Mouse (Mus musculus) C2C12 (cell line): ENCODE data around the gene Olfr520.

Experiments
- CTCF ChIP-seq: IDR thresholded peaks from one replicate; pipeline ENCODE4 v1.5.1; 2011; ENCODE audit not compliant: control insufficient read depth, insufficient read depth, insufficient read length
- MAX ChIP-seq: IDR thresholded peaks from one replicate; pipeline ENCODE4 v1.6.1; 2011; ENCODE audit warnings: mild to moderate bottlenecking, control low read depth
- MYOD1 ChIP-seq: IDR thresholded peaks from one replicate; pipeline ENCODE4 v1.6.1; 2011; ENCODE audit warnings: low read depth; ENCODE audit not compliant: control insufficient read depth, insufficient read length
- USF1 ChIP-seq: IDR thresholded peaks from one replicate; pipeline ENCODE4 v1.6.1; 2011; ENCODE audit warnings: low read depth, mild to moderate bottlenecking, control low read depth, moderate library complexity

DNA sequence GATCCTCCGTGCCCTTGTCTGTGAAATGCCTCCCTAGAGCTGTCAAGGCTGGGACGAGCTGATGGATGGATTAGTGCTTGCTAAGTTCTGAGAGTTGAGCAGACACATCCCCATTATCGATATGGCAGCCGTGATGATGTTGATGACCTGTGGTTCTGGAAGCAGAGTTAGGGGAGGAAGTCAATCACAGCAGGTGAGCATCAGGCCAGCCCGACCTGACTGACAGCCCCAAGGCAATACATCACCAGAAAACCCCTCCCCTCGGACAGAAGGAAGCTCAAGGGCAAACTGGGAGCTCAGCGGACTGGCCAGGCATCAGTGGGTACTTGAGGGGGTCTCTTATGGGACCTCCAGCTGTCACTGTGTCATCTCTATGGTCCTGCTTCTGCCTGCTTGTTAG lies 20.1 kb upstream of the Olfr520 start:
- no peak for TF ChIP-seq CTCF
- TF ChIP-seq MAX, result no peak
- no peak for TF ChIP-seq MYOD1
- no peak for TF ChIP-seq USF1
